Mouse (Mus musculus) lung, adult 2 months (tissue): Measurements from ENCODE around the gene Otulinl.

ENCODE experiments used
- CTCF ChIP-seq: fragments of 200-500 bp; IDR thresholded peaks from 2 replicates; pipeline ENCODE4 v1.5.1; 2011; ENCODE audit warnings: mild to moderate bottlenecking, low read length, control low read depth; ENCODE audit not compliant: insufficient read depth
- POLR2A ChIP-seq: fragments of 200-500 bp; IDR thresholded peaks from 2 replicates; pipeline ENCODE4 v1.6.1; 2011; ENCODE audit warnings: low read depth, mild to moderate bottlenecking, control low read depth, low read length, borderline replicate concordance; ENCODE audit errors: extremely low read depth

DNA sequence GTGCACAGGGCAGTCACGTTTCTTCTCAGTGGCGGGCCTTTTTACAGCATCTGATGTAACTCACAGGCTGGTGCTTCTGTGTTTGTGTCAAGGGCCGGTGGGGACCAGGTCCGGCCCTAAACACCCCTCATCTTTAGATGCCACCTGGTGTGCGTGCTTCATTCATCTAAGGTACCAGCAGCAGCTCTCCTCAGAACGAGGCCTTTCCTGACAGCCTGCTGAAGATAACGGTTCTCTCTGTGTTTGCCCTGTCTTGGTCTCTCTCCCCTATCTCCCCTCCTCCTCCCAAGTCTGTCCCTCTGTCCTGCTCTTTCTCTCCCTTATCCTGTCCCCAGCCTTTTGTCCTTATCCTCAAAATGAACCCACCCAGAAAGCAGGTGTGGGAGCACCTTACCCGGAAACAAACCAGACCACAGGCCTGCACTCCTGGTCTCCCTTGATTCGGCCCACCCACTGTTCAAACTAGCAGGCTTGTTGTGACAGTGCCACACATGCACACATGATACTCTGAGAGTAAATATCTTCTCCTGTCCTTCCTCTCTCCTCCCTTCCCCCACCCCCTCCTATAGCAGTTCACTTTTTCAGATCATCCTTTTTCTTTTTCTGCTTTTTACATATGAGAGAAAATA lies 14.4 kb downstream of the Otulinl start:
- TF ChIP-seq POLR2A = no peak
- TF ChIP-seq CTCF = no peak
